Mouse (Mus musculus) adrenal gland, postnatal 25 days (tissue): ENCODE data around the gene Fntb. TPM values are rescaled to one million over a fixed set of nuclear protein-coding genes. Genes with fewer than 3 reads are reported as not detected.
"Not testable (repeated sequence)": the region's sequence is repeated elsewhere in the genome, so short reads cannot be mapped to it uniquely, and the experiment has no call there.

Experiments
- DNase-seq: peaks from one replicate; pipeline ENCODE4 v3.0.0; 2021; ENCODE audit warnings: mixed read lengths
- long read RNA-seq: library from polyadenylated mRNA; stranded (forward); transcript quantifications from one replicate; pipeline ENCODE4 v2.0.0, GENCODE M21; 2021
- total RNA-seq: library from RNA; stranded (reverse); gene quantifications from 2 replicates; pipeline ENCODE4 v1.2.3, GENCODE M21; 2021

Gene Fntb
- 11.1 and 15.0 TPM in 2 replicates for total RNA-seq
- long read RNA-seq, partial matches to known transcripts = 0 of 9 reads
- long read RNA-seq, other reads (novel, unspliced or antisense) = 6 of 9 reads

GRCm38 (mm10) chr12:76765354-76765851 lies at the start of gene Fntb, which contains the start of gene Churc1:
Gene Fntb (plus strand): TSS chr12:76765589.
Gene Churc1 (plus strand): TSS chr12:76765538.
- DNase-seq = peak; percentile 86

GRCm38 (mm10) chr12:76718384-76718783 lies 47.0 kb upstream of the Fntb start:
- no peak for DNase-seq

DNA sequence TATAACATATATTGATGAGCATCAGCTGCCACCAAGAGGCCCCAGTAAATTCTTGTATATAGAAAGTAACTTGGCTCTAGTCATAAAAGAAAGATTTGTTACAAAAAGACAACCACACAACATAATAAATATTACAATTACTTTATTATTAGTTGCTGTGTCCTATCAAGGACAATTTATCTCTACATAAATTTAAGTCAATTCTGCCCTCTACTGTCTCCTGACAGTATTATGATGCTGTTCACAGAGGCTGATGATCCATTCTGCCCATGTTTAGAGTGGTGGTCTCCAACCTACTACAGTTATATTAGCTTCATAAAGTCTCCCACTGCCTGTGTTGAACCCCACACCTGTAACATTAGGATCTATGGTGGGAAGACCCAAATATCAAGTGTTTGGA lies 44.8 kb upstream of the Fntb start:
- DNase-seq = no peak

DNA sequence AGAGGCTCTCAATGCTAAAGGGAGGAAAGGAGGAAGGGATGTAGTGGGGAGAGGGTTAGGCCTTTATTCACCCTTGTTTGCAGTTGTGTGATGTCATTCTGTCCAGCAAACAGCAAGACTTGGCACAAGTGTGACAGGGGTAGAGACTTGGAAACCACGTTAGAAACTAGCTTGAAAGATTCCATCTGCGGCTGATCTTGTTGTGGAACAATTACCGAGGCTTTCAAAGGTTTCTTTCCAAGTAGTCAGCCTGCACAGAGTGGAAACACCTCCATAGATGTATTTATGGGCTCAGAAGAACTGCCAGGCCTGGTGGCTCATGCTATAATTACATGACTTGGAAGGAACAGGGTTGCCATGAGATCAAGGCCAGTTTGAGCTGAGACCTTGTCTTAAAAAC lies 43.4 kb upstream of the Fntb start:
- no peak for DNase-seq

GRCm38 (mm10) chr12:76727955-76728354 lies 37.4 kb upstream of the Fntb start:
- DNase-seq = no peak

GRCm38 (mm10) chr12:76750866-76751459 lies 14.4 kb upstream of the Fntb start:
- no peak for DNase-seq

- peak; percentile 5 for DNase-seq
Measured at GRCm38 (mm10) chr12:76752652-76753318, 12.6 kb upstream of the Fntb start.

DNA sequence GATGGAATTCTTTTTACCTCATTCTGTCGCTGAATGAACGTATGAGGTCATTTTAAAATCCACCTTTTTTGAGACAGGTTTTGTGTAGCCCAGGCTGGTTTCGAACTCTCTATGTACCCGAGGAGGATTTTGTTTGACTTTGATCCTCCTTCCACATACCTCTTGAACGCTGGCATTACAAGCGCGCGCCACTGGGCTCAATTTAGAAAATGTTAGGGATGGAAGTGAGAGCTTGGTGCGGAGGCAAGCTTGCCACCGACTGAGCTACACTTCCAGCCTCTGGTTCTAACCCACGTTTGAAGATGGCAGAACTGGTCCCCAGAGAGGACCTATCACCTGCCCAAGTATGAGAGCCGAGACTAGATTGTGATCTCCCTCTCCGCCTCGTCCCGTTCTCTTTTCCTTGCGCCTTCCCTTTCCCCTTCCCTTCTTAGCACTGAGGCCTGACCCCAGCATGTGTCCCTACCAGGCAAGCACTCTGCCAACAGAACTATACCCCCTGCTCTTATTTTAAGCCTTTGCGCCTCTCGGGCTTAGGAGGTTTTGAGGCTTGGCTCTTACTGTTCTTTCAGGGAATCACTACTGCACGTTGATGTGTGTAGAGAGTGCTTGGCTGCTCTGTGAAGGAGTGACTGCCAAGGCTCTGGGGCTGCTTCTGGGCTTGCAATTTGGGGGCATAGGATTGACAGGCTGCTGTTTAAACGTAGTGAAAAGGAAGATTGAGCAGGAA lies 677 bp downstream of the Fntb start:
- peak; percentile 4 for DNase-seq

- DNase-seq = no peak
Measured at GRCm38 (mm10) chr12:76770841-76771500, 5.6 kb downstream of the Fntb start.

- DNase-seq = no peak
Measured at GRCm38 (mm10) chr12:76771540-76771939, 6.2 kb downstream of the Fntb start.

- DNase-seq = no peak
Measured at GRCm38 (mm10) chr12:76774652-76775051, 9.3 kb downstream of the Fntb start.

- DNase-seq = peak; percentile 14
Measured at GRCm38 (mm10) chr12:76775132-76775531, 9.7 kb downstream of the Fntb start.

GRCm38 (mm10) chr12:76776898-76777297 lies 11.5 kb downstream of the Fntb start:
- DNase-seq = no peak

GRCm38 (mm10) chr12:76777845-76778244 lies 12.5 kb downstream of the Fntb start:
- DNase-seq = no peak

- no peak for DNase-seq
Measured at GRCm38 (mm10) chr12:76778305-76779083, 13.1 kb downstream of the Fntb start.

GRCm38 (mm10) chr12:76779951-76780350 lies 14.6 kb downstream of the Fntb start:
- DNase-seq = no peak

DNA sequence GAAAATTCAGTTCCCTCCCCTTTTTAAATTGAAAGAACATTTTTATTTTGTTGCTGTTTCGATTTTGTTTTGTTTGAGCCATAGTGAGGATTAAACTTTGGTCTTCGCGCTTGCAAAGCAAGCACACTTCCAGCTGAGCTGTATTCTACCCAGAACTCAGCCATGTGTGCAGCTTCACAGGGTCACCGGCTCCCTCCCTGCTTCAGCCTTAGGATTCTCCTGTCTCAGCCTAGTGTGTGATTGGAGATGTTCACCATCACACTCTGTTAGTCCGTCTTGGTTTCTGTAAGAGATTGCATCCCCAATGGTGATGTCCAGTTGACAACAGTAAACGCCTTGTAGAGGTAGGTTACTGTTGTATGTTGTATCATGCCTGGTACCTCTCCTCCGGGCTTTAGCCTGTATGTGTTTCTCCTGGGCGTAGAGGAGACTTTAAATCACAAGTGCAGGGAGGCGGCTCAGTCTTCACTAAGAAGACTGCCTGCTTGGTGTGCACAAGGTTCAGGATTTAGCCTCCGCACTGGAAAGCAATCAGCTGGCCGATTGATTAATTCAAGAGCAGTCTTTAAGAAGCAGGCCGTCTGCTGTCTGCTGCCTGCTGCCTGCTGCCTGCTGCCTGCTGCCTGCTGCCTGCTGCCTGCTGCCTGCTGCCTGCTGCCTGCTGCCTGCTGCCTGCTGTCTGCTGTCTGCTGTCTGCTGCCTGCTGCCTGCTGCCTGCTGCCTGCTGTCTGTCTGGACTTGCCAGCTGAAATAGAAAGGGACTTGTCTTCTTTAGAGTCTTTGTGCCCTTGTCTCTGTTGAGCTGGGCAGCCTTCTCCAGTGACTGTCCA lies 15.5 kb downstream of the Fntb start:
- DNase-seq = no peak

GRCm38 (mm10) chr12:76784056-76784619 lies 18.7 kb downstream of the Fntb start:
- no peak for DNase-seq

- DNase-seq = no peak
Measured at GRCm38 (mm10) chr12:76790446-76791084, 25.2 kb downstream of the Fntb start.

DNA sequence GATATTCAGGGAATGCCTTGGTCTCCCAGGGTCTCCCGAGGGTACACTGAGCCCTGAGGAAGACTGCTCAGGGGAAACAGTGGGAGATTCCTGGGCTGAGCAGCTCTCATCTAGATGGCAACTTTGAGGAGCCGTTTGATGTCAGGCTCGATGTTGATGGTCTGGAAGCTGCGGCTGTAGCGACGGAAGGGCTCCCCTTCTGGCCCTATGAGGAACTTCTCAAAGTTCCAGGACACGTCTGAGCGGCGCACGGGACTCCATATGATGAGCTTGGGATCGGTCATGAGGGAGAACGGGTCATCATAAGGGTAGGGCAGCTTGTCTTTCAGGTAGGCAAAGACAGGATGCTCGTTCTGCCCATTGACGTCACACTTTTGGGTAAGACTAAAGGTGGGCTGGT lies 27.2 kb downstream of the Fntb start:
- DNase-seq = not testable (repeated sequence)
